Mouse (Mus musculus) midbrain, postnatal 0 days (tissue): ENCODE data around the gene Hspb3. TPM values are rescaled to one million over a fixed set of nuclear protein-coding genes. Genes with fewer than 3 reads are reported as not detected.

Experiments used
- ATAC-seq: fragments of 200-750 bp; cut with Nextera tagmentation; 2 replicates; pipeline ENCODE4 v1.8.0; 2017; ENCODE audit warnings: moderate number of reproducible peaks, mild to moderate bottlenecking, moderate TSS enrichment, moderate library complexity; ENCODE audit not compliant: low FRiP score
- DNase-seq: peaks from one replicate; pipeline ENCODE4 v3.0.0-alpha.2; 2015; ENCODE audit warnings: low spot score
- H3K27ac ChIP-seq: fragments of 300-500 bp; sonication (generic); 2 replicates; pipeline ENCODE4 v1.5.1; 2014; ENCODE audit warnings: low read depth, mild to moderate bottlenecking, low read length, mixed read lengths
- H3K27me3 ChIP-seq: fragments of 300-500 bp; sonication (generic); 2 replicates; pipeline ENCODE4 v1.6.1; 2014; ENCODE audit warnings: low read length, control low read depth, mixed read lengths; ENCODE audit not compliant: insufficient read depth
- H3K36me3 ChIP-seq: fragments of 300-500 bp; sonication (generic); 2 replicates; pipeline ENCODE4 v1.6.1; 2014; ENCODE audit warnings: low read length, control low read depth, mixed read lengths; ENCODE audit not compliant: insufficient read depth
- H3K4me1 ChIP-seq: fragments of 300-500 bp; sonication (generic); 2 replicates; pipeline ENCODE4 v1.6.1; 2014; ENCODE audit warnings: mild to moderate bottlenecking, control low read depth, antibody characterized with exemption, low read length, mixed read lengths; ENCODE audit not compliant: insufficient read depth
- H3K4me2 ChIP-seq: fragments of 300-500 bp; sonication (generic); 2 replicates; pipeline ENCODE4 v1.6.1; 2014; ENCODE audit warnings: low read depth, mild to moderate bottlenecking, low read length, mixed read lengths; ENCODE audit not compliant: poor library complexity, severe bottlenecking
- H3K4me3 ChIP-seq: fragments of 300-500 bp; sonication (generic); 2 replicates; pipeline ENCODE4 v1.5.1; 2014; ENCODE audit warnings: low read depth, mild to moderate bottlenecking, low read length, moderate library complexity
- H3K9ac ChIP-seq: fragments of 300-500 bp; sonication (generic); replicated peaks from 2 replicates; pipeline ENCODE4 v1.6.1; 2014; ENCODE audit warnings: mild to moderate bottlenecking, low read length, moderate library complexity, mixed read lengths; ENCODE audit not compliant: poor library complexity, severe bottlenecking
- H3K9me3 ChIP-seq: fragments of 300-500 bp; sonication (generic); 2 replicates; pipeline ENCODE4 v1.6.1; 2016; ENCODE audit warnings: low read length, control low read depth
- CTCF ChIP-seq: IDR thresholded peaks from 2 replicates; pipeline ENCODE4 v1.5.1; 2016; ENCODE audit warnings: antibody characterized with exemption, mild to moderate bottlenecking
- WGBS: fragments of 180-500 bp; shearing (Covaris S2); extraction: QIAGEN DNeasy Blood & Tissue Kit; methylation state at CpG from one replicate; pipeline ENCODE4 v1.1.7; 2014; 5-methylcytosine and 5-hydroxymethylcytosine counted together
- polyA plus RNA-seq: library from polyadenylated mRNA; unstranded; fragments of >200 nt; fragmentation: Nextera tagmentation; extraction: Ambion mirVana; gene quantifications from 2 replicates; pipeline ENCODE4 v1.2.1, GENCODE M21; 2015
- total RNA-seq: library from RNA; depleted of rRNA; stranded (reverse); fragments of >200 nt; gene quantifications from 2 replicates; pipeline ENCODE4 v1.2.3, GENCODE M21; 2014

Gene Hspb3
- total and polyA plus RNA-seq, 2 experiments from 2014 or later: 1.0 TPM; not detected in 1

DNA sequence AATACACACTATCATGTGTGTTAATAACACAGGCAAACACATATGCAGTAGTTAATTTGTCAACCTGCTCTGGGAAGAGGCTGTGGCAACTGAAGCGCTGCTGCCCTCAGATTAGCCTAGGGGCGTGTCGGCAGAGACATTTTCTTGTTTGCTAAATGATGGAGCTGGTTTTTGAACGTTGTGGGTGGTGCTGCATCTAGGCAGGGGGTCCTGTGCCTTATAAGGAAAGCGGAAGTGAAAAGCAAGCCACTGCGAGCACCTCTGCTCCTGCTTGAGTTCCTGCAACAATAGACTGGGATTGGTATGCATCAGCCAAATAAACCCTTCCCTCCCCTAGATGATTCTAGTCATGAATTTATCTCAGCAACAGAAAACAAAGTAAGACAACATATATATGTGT is 31.0 kb downstream of the Hspb3 start:
- ATAC-seq (no peak), DNase-seq (no peak)
- H3K27me3 ChIP-seq: no peaks in the 10 kb centered on the region
- no peak overlapping the region for H3K4me2 ChIP-seq
- WGBS: 47% methylated on average over 6 of the region's 6 CpGs
- no peak overlapping the region for H3K27ac ChIP-seq
- no peaks in the 10 kb centered on the region for H3K4me1 ChIP-seq
- H3K9me3 ChIP-seq: no peaks in the 10 kb centered on the region
- no peaks in the 10 kb centered on the region for H3K36me3 ChIP-seq
- H3K9ac ChIP-seq: no peak overlapping the region
- H3K4me3 ChIP-seq: no peak overlapping the region
- no peak for TF ChIP-seq CTCF

DNA sequence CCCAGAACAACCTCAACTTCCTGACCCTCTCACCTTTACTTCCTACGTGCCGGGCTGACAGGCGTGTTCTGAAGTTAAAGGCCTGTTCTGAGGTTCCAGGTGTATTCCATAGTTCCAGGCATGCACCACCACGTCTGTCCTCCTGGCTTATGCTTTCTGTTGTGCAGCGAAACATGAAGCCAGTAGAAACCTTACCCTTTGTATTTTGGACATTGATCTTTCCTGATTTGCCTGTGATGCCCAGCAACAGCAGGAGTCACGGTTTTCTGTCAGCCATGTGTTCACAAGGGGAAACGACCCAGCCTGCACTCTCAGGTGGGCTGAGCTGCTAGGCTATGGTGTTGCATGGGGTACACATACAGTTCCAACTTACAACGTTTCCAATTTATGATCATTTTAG is 35.9 kb downstream of the Hspb3 start:
- Histone ChIP-seq H3K27ac (no peak overlapping the region), H3K36me3 (no peaks in the 10 kb centered on the region), H3K4me1 (no peaks in the 10 kb centered on the region), H3K9ac (no peak overlapping the region), H3K27me3 (no peaks in the 10 kb centered on the region), H3K9me3 (no peaks in the 10 kb centered on the region), H3K4me2 (no peak overlapping the region), H3K4me3 (no peak overlapping the region)
- WGBS: 86% methylated on average over 8 of the region's 8 CpGs
- ATAC-seq: no peak
- TF ChIP-seq CTCF: no peak
- no peak for DNase-seq

- DNase-seq (no peak), ATAC-seq (no peak)
- WGBS: 84% methylated on average over 8 of the region's 8 CpGs
Observed at GRCm38 (mm10) chr13:113622865-113623255, 40.6 kb downstream of the Hspb3 start.

DNA sequence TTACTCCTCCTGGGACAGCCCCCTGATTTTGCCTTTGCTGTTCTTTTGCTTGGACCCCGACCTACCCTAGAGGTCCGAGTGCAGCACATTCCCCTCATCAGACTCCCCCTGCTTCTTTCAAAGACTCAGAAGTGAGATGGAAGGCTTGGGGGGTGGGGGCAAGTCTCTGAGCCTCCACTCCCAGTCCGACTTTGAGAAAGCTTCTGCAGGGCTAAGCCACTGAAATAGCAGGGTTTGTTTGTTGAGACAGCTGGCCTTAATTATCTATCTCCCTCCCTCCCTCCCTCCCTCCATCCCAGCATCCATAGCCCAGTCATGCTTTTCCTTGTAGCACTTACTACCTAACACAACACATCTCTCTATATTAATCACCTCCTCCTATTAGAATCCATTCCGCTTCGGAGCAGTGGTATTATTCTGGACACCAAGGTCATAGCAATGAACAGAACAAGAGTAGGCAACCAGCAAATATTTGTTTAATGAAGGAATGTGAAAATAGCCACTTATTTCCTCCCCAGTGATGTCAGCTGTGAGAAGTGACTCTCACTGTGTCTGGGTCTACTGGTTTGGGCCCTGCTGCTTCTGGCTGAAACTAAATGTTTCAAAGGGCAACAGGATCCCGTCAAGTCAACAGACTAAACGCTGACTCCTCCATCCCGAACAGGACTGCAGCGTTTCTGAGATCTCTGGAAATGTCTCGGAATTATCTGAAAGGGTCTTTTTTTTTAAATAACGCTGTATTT is 41.2 kb downstream of the Hspb3 start:
- H3K9ac ChIP-seq: no peak overlapping the region
- peaks cover 4% of the 10 kb centered on the region for H3K4me1 ChIP-seq
- H3K9me3 ChIP-seq: no peaks in the 10 kb centered on the region
- no peak for TF ChIP-seq CTCF
- no peak for ATAC-seq
- H3K27ac ChIP-seq: no peak overlapping the region
- WGBS: 69% methylated on average over 11 of the region's 11 CpGs
- no peak for DNase-seq
- H3K36me3 ChIP-seq: no peaks in the 10 kb centered on the region
- no peak overlapping the region for H3K4me3 ChIP-seq
- H3K27me3 ChIP-seq: no peaks in the 10 kb centered on the region
- no peak overlapping the region for H3K4me2 ChIP-seq

More at GRCm38 (mm10) chr13:113622865-113623255, 40.6 kb downstream of the Hspb3 start:
- Histone ChIP-seq H3K4me2 (no peak overlapping the region), H3K4me3 (no peak overlapping the region), H3K9me3 (no peaks in the 10 kb centered on the region), H3K27me3 (no peaks in the 10 kb centered on the region), H3K9ac (no peak overlapping the region), H3K27ac (no peak overlapping the region), H3K36me3 (no peaks in the 10 kb centered on the region), H3K4me1 (no peaks in the 10 kb centered on the region)
- TF ChIP-seq CTCF: no peak

- no peak overlapping the region for H3K4me3 ChIP-seq
- WGBS: 76% methylated on average over 9 of the region's 9 CpGs
- TF ChIP-seq CTCF: no peak
- no peaks in the 10 kb centered on the region for H3K27me3 ChIP-seq
- ATAC-seq (no peak), DNase-seq (no peak)
- no peak overlapping the region for H3K4me2 ChIP-seq
- no peaks in the 10 kb centered on the region for H3K9me3 ChIP-seq
- no peak overlapping the region for H3K9ac ChIP-seq
- no peak overlapping the region for H3K27ac ChIP-seq
- peaks cover 17% of the 10 kb centered on the region for H3K4me1 ChIP-seq
- no peaks in the 10 kb centered on the region for H3K36me3 ChIP-seq
Observed at GRCm38 (mm10) chr13:113619003-113619402, 44.5 kb downstream of the Hspb3 start.

DNA sequence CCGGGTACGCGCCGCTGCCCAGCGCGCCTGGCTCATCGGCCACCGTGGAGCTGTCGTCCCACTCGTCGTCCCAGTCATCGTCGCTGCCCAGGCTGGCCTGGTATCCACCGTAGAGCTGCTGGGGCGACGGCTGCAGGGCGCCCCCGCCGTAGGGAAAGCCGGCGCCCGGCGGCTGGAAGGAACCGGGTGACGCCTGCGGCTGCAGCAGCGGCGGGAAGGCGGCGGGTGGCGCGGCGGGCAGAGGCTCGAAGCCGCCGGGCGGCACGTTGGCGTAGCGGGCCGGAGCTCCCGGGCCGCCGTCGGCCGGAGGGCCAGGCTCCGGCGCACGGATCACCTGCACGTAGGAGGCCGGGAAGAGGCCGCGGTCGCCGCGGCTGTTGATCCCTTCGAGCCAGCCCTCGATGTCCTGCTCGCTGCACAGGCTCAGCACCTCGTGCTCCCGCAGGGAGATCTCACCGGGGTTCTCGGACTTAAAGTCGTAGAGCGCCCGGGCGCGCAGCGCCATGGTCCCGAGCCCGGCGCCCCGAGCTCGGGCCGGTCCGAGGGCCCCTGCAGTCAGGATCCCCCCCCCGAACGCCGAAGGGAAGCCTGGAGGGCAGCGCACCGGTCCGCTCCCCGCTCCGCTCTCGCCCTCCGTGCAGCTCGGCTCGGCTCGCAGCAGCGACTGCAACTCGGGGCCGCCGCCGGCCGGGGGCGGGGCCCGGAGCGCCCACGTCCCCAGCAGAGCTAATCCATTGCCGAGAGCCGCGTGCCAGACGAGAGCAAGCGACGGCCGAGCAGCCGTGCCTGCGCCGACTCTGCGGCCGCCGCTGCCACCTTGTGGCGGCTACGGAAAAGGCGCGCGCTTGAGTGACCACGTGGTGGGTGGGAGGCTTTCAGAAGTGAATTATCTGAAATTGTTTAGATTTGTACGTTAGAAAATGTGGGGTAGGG is 45.3 kb downstream of the Hspb3 start, which contains the start of gene Snx18:
Gene Snx18 (minus strand): TSS at position 674 of the 933 bp plus-strand sequence.
- WGBS: under 1% methylated on average over 98 of the region's 119 CpGs
- DNase-seq (peak; percentile 96), ATAC-seq (peak; percentile 94)
- Histone ChIP-seq H3K27me3 (no peaks in the 10 kb centered on the region), H3K4me3 (peak within 1 kb of the TSS; percentile 70), H3K9me3 (no peaks in the 10 kb centered on the region), H3K27ac (peak within 1 kb of the TSS; percentile 87), H3K4me1 (peaks cover 22% of the 10 kb centered on the region), H3K4me2 (peak within 1 kb of the TSS; percentile 61), H3K9ac (peak within 1 kb of the TSS; percentile 85), H3K36me3 (no peaks in the 10 kb centered on the region)
- peak; percentile 97 for TF ChIP-seq CTCF
